Mouse (Mus musculus): ENCODE results near the gene Arl13b. TPM values are rescaled to one million over a fixed set of nuclear protein-coding genes. Genes with fewer than 3 reads are reported as not detected.

Arl13b gene
- polyA plus RNA-seq, 1 experiment from 2014 or later: 15.9 TPM

- H3K36me3 ChIP-seq (replicated peaks): no peaks in the 10 kb centered on the region
- no peaks in the 10 kb centered on the region for H3K9me3 ChIP-seq
- ATAC-seq (replicated peaks): no peak
- no peak overlapping the region for H3K4me2 ChIP-seq
- no peak overlapping the region for H3K4me3 ChIP-seq
- WGBS: 93% methylated on average over 6 of the region's 6 CpGs
- H3K27ac ChIP-seq: no peak overlapping the region
- H3K27me3 ChIP-seq (replicated peaks): no peaks in the 10 kb centered on the region
- H3K4me1 ChIP-seq: no peaks in the 10 kb centered on the region
- H3K9ac ChIP-seq: no peak overlapping the region
Measured at GRCm38 (mm10) chr16:62755307-62755706, 91.5 kb downstream of the Arl13b start.

- Histone ChIP-seq H3K4me2 (no peak overlapping the region), H3K36me3 (replicated peaks) (no peaks in the 10 kb centered on the region), H3K4me3 (no peak overlapping the region), H3K27me3 (replicated peaks) (no peaks in the 10 kb centered on the region), H3K9me3 (no peaks in the 10 kb centered on the region), H3K27ac (no peak overlapping the region), H3K4me1 (no peaks in the 10 kb centered on the region), H3K9ac (no peak overlapping the region)
- no peak for ATAC-seq (replicated peaks)
- WGBS: 90% methylated on average over 1 of the region's 1 CpGs
Measured at GRCm38 (mm10) chr16:62753597-62753996, 93.2 kb downstream of the Arl13b start.

- 91% methylated on average over 4 of the region's 4 CpGs for WGBS
- H3K9ac ChIP-seq: no peak overlapping the region
- H3K4me1 ChIP-seq: no peaks in the 10 kb centered on the region
- ATAC-seq (replicated peaks): no peak
- H3K4me2 ChIP-seq: no peak overlapping the region
- H3K27ac ChIP-seq: no peak overlapping the region
- H3K27me3 ChIP-seq (replicated peaks): no peaks in the 10 kb centered on the region
- H3K9me3 ChIP-seq: no peaks in the 10 kb centered on the region
- H3K36me3 ChIP-seq (replicated peaks): no peaks in the 10 kb centered on the region
- H3K4me3 ChIP-seq: no peak overlapping the region
Measured at GRCm38 (mm10) chr16:62753079-62753478, 93.8 kb downstream of the Arl13b start.

- Histone ChIP-seq H3K9ac (no peak overlapping the region), H3K36me3 (replicated peaks) (no peaks in the 10 kb centered on the region), H3K9me3 (no peaks in the 10 kb centered on the region), H3K4me3 (no peak overlapping the region), H3K4me1 (peaks cover 4% of the 10 kb centered on the region; the same call in 1 of the 2 replicates), H3K4me2 (no peak overlapping the region), H3K27me3 (replicated peaks) (no peaks in the 10 kb centered on the region), H3K27ac (no peak overlapping the region)
- ATAC-seq (replicated peaks): no peak
- WGBS: 70% methylated on average over 2 of the region's 2 CpGs
Measured at GRCm38 (mm10) chr16:62745875-62746274, 101.0 kb downstream of the Arl13b start.

Small RNA genes lying within 50 kb of the gene (microRNA-seq; reads per million reads assigned to microRNA genes)
- not detected for gene Gm25986

Other genes with a start within 250 kb of the Arl13b start
- gene Nsun3, start 60.2 kb downstream of the Arl13b start, polyA plus RNA-seq (2015; fragmentation: Nextera tagmentation; extraction: Ambion mirVana): 11.6 and 11.7 TPM in 2 replicates
- gene Stx19, start 32.4 kb downstream of the Arl13b start, polyA plus RNA-seq (2015; fragmentation: Nextera tagmentation; extraction: Ambion mirVana): 0.49 and 0.50 TPM in 2 replicates
- 9.0 and 9.1 TPM in 2 replicates for gene Pros1, start 7.3 kb upstream of the Arl13b start, polyA plus RNA-seq (2015; fragmentation: Nextera tagmentation; extraction: Ambion mirVana)

All from midbrain, embryonic 15.5 days (tissue).